Mouse (Mus musculus): Measurements from ENCODE around the gene Slc39a10. TPM values are rescaled to one million over a fixed set of nuclear protein-coding genes. Genes with fewer than 3 reads are reported as not detected.
A peak's percentile ranks its signal among the peaks of the same experiment; 100 is the strongest.

Gene Slc39a10
- 17.8 and 21.6 TPM in 2 replicates for polyA plus RNA-seq (2015; fragmentation: Nextera tagmentation; extraction: Ambion mirVana)

GRCm38 (mm10) chr1:46892752-46893151 is at the start of gene Slc39a10:
Slc39a10 (minus strand) TSS chr1:46892852.
- Histone ChIP-seq H3K27me3 (ENCODE audit: control insufficient read depth, insufficient read depth, low read length) (no peaks in the 10 kb centered on the region), H3K4me3 (ENCODE audit: low read depth, low read length) (no peak within 1 kb of the TSS), H3K4me2 (replicated peaks; ENCODE audit: low read depth) (no peak within 1 kb of the TSS), H3K27ac (replicated peaks) (no peak within 1 kb of the TSS), H3K4me1 (replicated peaks; ENCODE audit: control insufficient read depth, insufficient read depth) (no peaks in the 10 kb centered on the region), H3K9me3 (ENCODE audit: control insufficient read depth, low read length) (no peaks in the 10 kb centered on the region), H3K9ac (ENCODE audit: low read length) (no peak within 1 kb of the TSS), H3K36me3 (ENCODE audit: control insufficient read depth, insufficient read depth, low read length) (no peaks in the 10 kb centered on the region)
- TF ChIP-seq CTCF (IDR thresholded peaks at IDR 0.05; ENCODE audit: low read depth) (no peak), EP300 (optimal IDR thresholded peaks at IDR 0.05) (no peak)
- ATAC-seq (ENCODE audit: low FRiP score, low TSS enrichment), result no peak
- WGBS, result 71% methylated on average over 3 of the region's 3 CpGs
- no peak for DNase-seq (ENCODE audit: low spot score)

GRCm38 (mm10) chr1:46939295-46939694 is 46.6 kb upstream of the Slc39a10 start:
- no peak overlapping the region for H3K4me2 ChIP-seq (replicated peaks; ENCODE audit: low read depth)
- no peak overlapping the region for H3K9ac ChIP-seq (ENCODE audit: low read length)
- ATAC-seq (ENCODE audit: low FRiP score, low TSS enrichment), result no peak
- no peaks in the 10 kb centered on the region for H3K36me3 ChIP-seq (ENCODE audit: control insufficient read depth, insufficient read depth, low read length)
- no peaks in the 10 kb centered on the region for H3K9me3 ChIP-seq (ENCODE audit: control insufficient read depth, low read length)
- no peak overlapping the region for H3K4me3 ChIP-seq (ENCODE audit: low read depth, low read length)
- H3K27me3 ChIP-seq (ENCODE audit: control insufficient read depth, insufficient read depth, low read length), result no peaks in the 10 kb centered on the region
- no peak overlapping the region for H3K27ac ChIP-seq (replicated peaks)
- peak; percentile 38; the same call in 1 of the 2 replicates for TF ChIP-seq CTCF (IDR thresholded peaks at IDR 0.05; ENCODE audit: low read depth)
- no peak for TF ChIP-seq EP300 (optimal IDR thresholded peaks at IDR 0.05)
- no peak for DNase-seq (ENCODE audit: low spot score)
- H3K4me1 ChIP-seq (replicated peaks; ENCODE audit: control insufficient read depth, insufficient read depth), result no peaks in the 10 kb centered on the region
- 90% methylated on average over 2 of the region's 2 CpGs for WGBS

- no peaks in the 10 kb centered on the region for H3K27me3 ChIP-seq (ENCODE audit: control insufficient read depth, insufficient read depth, low read length)
- no peak for DNase-seq (ENCODE audit: low spot score)
- H3K4me3 ChIP-seq (ENCODE audit: low read depth, low read length), result no peak overlapping the region
- H3K4me2 ChIP-seq (replicated peaks; ENCODE audit: low read depth), result no peak overlapping the region
- H3K27ac ChIP-seq (replicated peaks), result no peak overlapping the region
- no peaks in the 10 kb centered on the region for H3K4me1 ChIP-seq (replicated peaks; ENCODE audit: control insufficient read depth, insufficient read depth)
- no peak for ATAC-seq (ENCODE audit: low FRiP score, low TSS enrichment)
- no peaks in the 10 kb centered on the region for H3K9me3 ChIP-seq (ENCODE audit: control insufficient read depth, low read length)
- H3K36me3 ChIP-seq (ENCODE audit: control insufficient read depth, insufficient read depth, low read length), result no peaks in the 10 kb centered on the region
- H3K9ac ChIP-seq (ENCODE audit: low read length), result no peak overlapping the region
- WGBS, result 73% methylated on average over 2 of the region's 2 CpGs
- TF ChIP-seq CTCF (IDR thresholded peaks at IDR 0.05; ENCODE audit: low read depth), result no peak
- TF ChIP-seq EP300 (optimal IDR thresholded peaks at IDR 0.05), result no peak
These were observed 45.0 kb upstream of the Slc39a10 start for GRCm38 (mm10) chr1:46937641-46938040.

GRCm38 (mm10) chr1:46927104-46927503 is 34.5 kb upstream of the Slc39a10 start:
- DNase-seq (ENCODE audit: low spot score) (no peak), ATAC-seq (ENCODE audit: low FRiP score, low TSS enrichment) (no peak)
- H3K27me3 ChIP-seq (ENCODE audit: control insufficient read depth, insufficient read depth, low read length), result no peaks in the 10 kb centered on the region
- H3K27ac ChIP-seq (replicated peaks), result no peak overlapping the region
- no peak overlapping the region for H3K4me2 ChIP-seq (replicated peaks; ENCODE audit: low read depth)
- TF ChIP-seq CTCF (IDR thresholded peaks at IDR 0.05; ENCODE audit: low read depth) (no peak), EP300 (optimal IDR thresholded peaks at IDR 0.05) (no peak)
- no peak overlapping the region for H3K9ac ChIP-seq (ENCODE audit: low read length)
- no peak overlapping the region for H3K4me3 ChIP-seq (ENCODE audit: low read depth, low read length)
- no peaks in the 10 kb centered on the region for H3K9me3 ChIP-seq (ENCODE audit: control insufficient read depth, low read length)
- no peaks in the 10 kb centered on the region for H3K4me1 ChIP-seq (replicated peaks; ENCODE audit: control insufficient read depth, insufficient read depth)
- H3K36me3 ChIP-seq (ENCODE audit: control insufficient read depth, insufficient read depth, low read length), result no peaks in the 10 kb centered on the region

- Histone ChIP-seq H3K27me3 (ENCODE audit: control insufficient read depth, insufficient read depth, low read length) (no peaks in the 10 kb centered on the region), H3K36me3 (ENCODE audit: control insufficient read depth, insufficient read depth, low read length) (no peaks in the 10 kb centered on the region), H3K4me1 (replicated peaks; ENCODE audit: control insufficient read depth, insufficient read depth) (no peaks in the 10 kb centered on the region), H3K27ac (replicated peaks) (no peak overlapping the region), H3K4me3 (ENCODE audit: low read depth, low read length) (no peak overlapping the region), H3K9me3 (ENCODE audit: control insufficient read depth, low read length) (no peaks in the 10 kb centered on the region), H3K9ac (ENCODE audit: low read length) (no peak overlapping the region), H3K4me2 (replicated peaks; ENCODE audit: low read depth) (no peak overlapping the region)
- no peak for DNase-seq (ENCODE audit: low spot score)
- 50% methylated on average over 3 of the region's 3 CpGs for WGBS
- TF ChIP-seq EP300 (optimal IDR thresholded peaks at IDR 0.05) (no peak), CTCF (IDR thresholded peaks at IDR 0.05; ENCODE audit: low read depth) (no peak)
- ATAC-seq (ENCODE audit: low FRiP score, low TSS enrichment), result no peak
These were observed 33.6 kb upstream of the Slc39a10 start for GRCm38 (mm10) chr1:46926239-46926638.

- no peak for DNase-seq (ENCODE audit: low spot score)
- Histone ChIP-seq H3K4me3 (ENCODE audit: low read depth, low read length) (no peak overlapping the region), H3K4me2 (replicated peaks; ENCODE audit: low read depth) (no peak overlapping the region), H3K9ac (ENCODE audit: low read length) (no peak overlapping the region), H3K4me1 (replicated peaks; ENCODE audit: control insufficient read depth, insufficient read depth) (no peaks in the 10 kb centered on the region), H3K36me3 (ENCODE audit: control insufficient read depth, insufficient read depth, low read length) (no peaks in the 10 kb centered on the region), H3K9me3 (ENCODE audit: control insufficient read depth, low read length) (no peaks in the 10 kb centered on the region), H3K27ac (replicated peaks) (no peak overlapping the region), H3K27me3 (ENCODE audit: control insufficient read depth, insufficient read depth, low read length) (no peaks in the 10 kb centered on the region)
- no peak for ATAC-seq (ENCODE audit: low FRiP score, low TSS enrichment)
- TF ChIP-seq CTCF (IDR thresholded peaks at IDR 0.05; ENCODE audit: low read depth), result peak; percentile 50
- TF ChIP-seq EP300 (optimal IDR thresholded peaks at IDR 0.05), result no peak
These were observed 32.3 kb upstream of the Slc39a10 start for GRCm38 (mm10) chr1:46924992-46925391.
